Mouse (Mus musculus): ENCODE results near the gene Spint3. TPM values are rescaled to one million over a fixed set of nuclear protein-coding genes. Genes with fewer than 3 reads are reported as not detected.

The Spint3 gene
- not detected for total RNA-seq (2023)

GRCm38 (mm10) chr2:164573359-164573758 is at the start of gene Spint3:
Gene Spint3, minus strand, starts transcription at chr2:164573459.

GRCm38 (mm10) chr2:164613471-164613870 is 40.2 kb upstream of the Spint3 start, which contains the start of the genes Wfdc6b and Wfdc8:
Gene Wfdc6b, plus strand, starts transcription at chr2:164613522.
Gene Wfdc8, minus strand, starts transcription at chr2:164613626.

GRCm38 (mm10) chr2:164593494-164593893 is 20.2 kb upstream of the Spint3 start, which contains the start of gene Eppin:
Gene Eppin, minus strand, starts transcription at chr2:164593594.

GRCm38 (mm10) chr2:164585025-164585725 is 11.9 kb upstream of the Spint3 start, which contains the start of gene Wfdc6a:
Gene Wfdc6a, minus strand, starts transcription at chr2:164585447.

GRCm38 (mm10) chr2:164562391-164563188 is 10.7 kb downstream of the Spint3 start, which contains the start of gene Wfdc2:
Gene Wfdc2, plus strand, starts transcription at chr2:164562413.

Other genes starting within 250 kb of the Spint3 start
- not detected for gene Svs5, start 240.7 kb downstream of the Spint3 start, total RNA-seq (2023)
- gene Slpi, start 184.4 kb downstream of the Spint3 start, total RNA-seq (2023): 100 to 1,000 TPM; 492 to 509 TPM
- not detected for gene Rbpjl, start 170.3 kb downstream of the Spint3 start, total RNA-seq (2023)
- not detected for gene Matn4, start 168.3 kb downstream of the Spint3 start, total RNA-seq (2023)
- 1 to 10 TPM; 1.3 to 1.4 TPM for gene Sdc4, start 129.6 kb downstream of the Spint3 start, total RNA-seq (2023)
- 10 to 100 TPM; 26.3 to 27.8 TPM for gene Sys1, start 116.5 kb downstream of the Spint3 start, total RNA-seq (2023)
- gene Gm20458, start 112.5 kb downstream of the Spint3 start, total RNA-seq (2023): 1 to 10 TPM in 1 of 2 experiments, not detected in 1; 1.7 TPM
- not detected for gene Trp53tg5, start 99.7 kb downstream of the Spint3 start, total RNA-seq (2023)
- gene Dbndd2, start 87.4 kb downstream of the Spint3 start, total RNA-seq (2023): 1 to 10 TPM; 2.1 to 2.7 TPM
- 10 to 100 TPM; 51.9 to 55.3 TPM for gene Pigt, start 75.9 kb downstream of the Spint3 start, total RNA-seq (2023)
- not detected for gene Wfdc2, start 11.0 kb downstream of the Spint3 start, total RNA-seq (2023)
- not detected for gene Wfdc6a, start 12.0 kb upstream of the Spint3 start, total RNA-seq (2023)
- not detected for gene Eppin, start 20.1 kb upstream of the Spint3 start, total RNA-seq (2023)
- not detected for gene Wfdc6b, start 40.1 kb upstream of the Spint3 start, total RNA-seq (2023)
- not detected for gene Wfdc8, start 40.2 kb upstream of the Spint3 start, total RNA-seq (2023)
- not detected for gene Wfdc16, start 65.3 kb upstream of the Spint3 start, total RNA-seq (2023)
- 10 to 100 TPM; 13.6 to 15.0 TPM for gene Wfdc10, start 82.6 kb upstream of the Spint3 start, total RNA-seq (2023)
- not detected for gene Wfdc9, start 83.1 kb upstream of the Spint3 start, total RNA-seq (2023)
- gene Wfdc11, start 100.6 kb upstream of the Spint3 start, total RNA-seq (2023): not detected
- not detected for gene Wfdc13, start 111.6 kb upstream of the Spint3 start, total RNA-seq (2023)
- gene Spint4, start 125.0 kb upstream of the Spint3 start, total RNA-seq (2023): not detected
- not detected for gene Spint5, start 141.8 kb upstream of the Spint3 start, total RNA-seq (2023)
- gene Wfdc3, start 172.5 kb upstream of the Spint3 start, total RNA-seq (2023): under 1 TPM in 1 of 2 experiments, not detected in 1; 0.22 TPM
- gene Dnttip1, start 172.5 kb upstream of the Spint3 start, total RNA-seq (2023): 10 to 100 TPM; 28.8 to 32.0 TPM
- gene Ube2c, start 196.4 kb upstream of the Spint3 start, total RNA-seq (2023): 100 to 1,000 TPM; 118 to 133 TPM
- 1 to 10 TPM in 1 of 2 experiments, under 1 TPM in 1; 0.70 to 1.4 TPM for gene Tnnc2, start 206.5 kb upstream of the Spint3 start, total RNA-seq (2023)
- gene Snx21, start 212.4 kb upstream of the Spint3 start, total RNA-seq (2023): 1 to 10 TPM; 3.3 to 3.8 TPM
- gene Acot8, start 231.4 kb upstream of the Spint3 start, total RNA-seq (2023): 10 to 100 TPM; 41.6 to 50.0 TPM
- 1 to 10 TPM; 3.4 to 4.4 TPM for gene Zswim3, start 231.6 kb upstream of the Spint3 start, total RNA-seq (2023)
- 1 to 10 TPM; 3.4 to 3.6 TPM for gene Zswim1, start 249.2 kb upstream of the Spint3 start, total RNA-seq (2023)

Data from neutrophil, adult 83 days (primary cell).